Mouse (Mus musculus) fat pad, adult 2 months (tissue): ENCODE results near the gene Clgn.
A peak's percentile ranks its signal among the peaks of the same experiment; 100 is the strongest.
"Not testable (repeated sequence)": the region's sequence is repeated elsewhere in the genome, so short reads cannot be mapped to it uniquely, and the experiment has no call there.

Source experiments
- DNase-seq: peaks from one replicate; pipeline ENCODE4 v3.0.0-alpha.2; 2011; ENCODE audit warnings: low read depth, low spot score; ENCODE audit errors: extremely low read depth

Gene Clgn

DNA sequence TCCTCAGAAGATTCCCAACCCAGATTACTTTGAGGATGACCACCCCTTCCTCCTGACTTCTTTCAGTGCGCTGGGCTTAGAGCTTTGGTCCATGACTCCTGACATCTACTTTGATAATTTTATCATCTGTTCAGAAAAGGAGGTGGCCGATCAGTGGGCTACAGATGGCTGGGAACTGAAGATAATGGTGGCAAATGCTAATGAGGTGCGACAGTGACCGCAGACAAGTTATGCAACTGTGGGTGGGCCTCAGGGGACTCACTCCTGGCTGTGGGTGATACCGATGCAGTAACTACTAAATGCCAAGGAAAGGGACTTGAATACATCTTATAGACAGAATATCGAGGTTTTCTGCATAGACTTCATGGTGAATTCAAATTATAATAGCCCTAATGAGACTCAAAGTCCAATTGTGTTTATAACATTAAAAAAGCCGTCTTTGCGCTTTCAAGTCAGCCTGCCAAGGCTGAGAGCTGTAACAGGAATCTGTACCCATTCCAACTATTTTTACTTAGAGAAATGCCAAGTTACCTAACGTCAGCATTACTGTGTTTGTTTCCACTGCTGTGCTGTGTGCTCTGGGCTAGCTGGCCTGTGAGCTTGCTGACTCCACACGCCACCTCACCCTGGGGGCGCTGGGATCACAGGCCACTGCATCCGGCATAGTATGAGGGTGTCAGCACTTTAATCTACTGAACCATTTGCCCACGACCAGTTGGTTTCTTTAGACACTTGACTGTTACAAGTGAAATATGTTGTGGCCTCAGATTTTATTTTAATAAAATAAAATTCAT lies 33.6 kb downstream of the Clgn start:
- DNase-seq = no peak

GRCm38 (mm10) chr8:83425202-83425601 lies 35.5 kb downstream of the Clgn start:
- DNase-seq = no peak

DNA sequence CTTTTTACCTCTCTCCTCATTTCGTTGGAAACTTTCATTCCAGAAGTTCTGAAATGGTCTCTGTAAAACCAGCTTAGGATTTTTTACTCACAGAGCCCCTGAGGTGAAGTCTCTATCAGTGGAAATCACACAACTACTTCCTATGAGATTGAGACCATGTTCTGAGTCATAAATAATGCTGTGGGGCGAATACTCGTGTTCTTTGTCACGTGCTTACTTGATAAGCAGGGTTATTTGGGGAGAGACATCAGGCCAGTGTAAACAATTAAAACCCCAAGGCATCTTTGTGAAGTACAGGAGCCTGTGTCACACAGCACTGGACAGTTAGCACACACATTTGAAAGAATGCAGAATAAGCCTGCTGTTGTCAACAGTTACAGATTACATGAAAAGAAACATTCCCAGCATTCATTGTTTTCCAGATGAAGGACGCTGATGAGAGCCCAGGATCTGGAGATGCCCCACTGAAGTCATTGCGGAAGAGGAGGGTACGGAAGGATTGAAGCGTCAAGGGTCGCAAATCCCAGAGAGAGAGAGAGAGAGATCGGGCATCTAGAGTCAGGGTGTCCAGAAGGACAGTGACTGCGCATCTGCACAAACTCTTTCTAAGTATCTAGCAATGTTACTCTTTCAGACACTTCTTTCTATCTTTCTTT lies 36.6 kb downstream of the Clgn start:
- DNase-seq = no peak

GRCm38 (mm10) chr8:83426949-83427348 lies 37.3 kb downstream of the Clgn start:
- DNase-seq = no peak

GRCm38 (mm10) chr8:83428621-83429020 lies 39.0 kb downstream of the Clgn start:
- not testable (repeated sequence) for DNase-seq

DNA sequence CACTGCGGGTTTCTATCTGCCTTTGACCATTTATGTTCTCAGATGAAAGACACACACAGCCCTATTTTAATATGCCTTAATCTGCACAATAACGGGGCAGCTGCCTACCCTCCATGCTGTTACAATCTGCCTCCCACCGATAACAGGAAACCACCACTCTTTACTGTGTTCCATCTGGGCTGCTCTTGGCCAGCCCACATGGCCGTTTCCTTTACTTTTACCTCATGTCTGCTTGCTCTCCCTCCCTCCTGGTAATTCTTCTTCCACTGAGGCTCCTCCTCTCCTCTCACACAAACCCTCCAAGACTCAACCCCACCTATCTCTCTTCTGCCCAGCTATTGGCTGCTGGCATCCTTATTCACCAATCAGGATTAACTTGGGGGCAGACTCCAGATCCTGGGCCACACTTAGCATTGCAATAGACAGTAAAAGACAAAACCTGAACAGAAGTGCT lies 39.4 kb downstream of the Clgn start:
- DNase-seq = no peak

DNA sequence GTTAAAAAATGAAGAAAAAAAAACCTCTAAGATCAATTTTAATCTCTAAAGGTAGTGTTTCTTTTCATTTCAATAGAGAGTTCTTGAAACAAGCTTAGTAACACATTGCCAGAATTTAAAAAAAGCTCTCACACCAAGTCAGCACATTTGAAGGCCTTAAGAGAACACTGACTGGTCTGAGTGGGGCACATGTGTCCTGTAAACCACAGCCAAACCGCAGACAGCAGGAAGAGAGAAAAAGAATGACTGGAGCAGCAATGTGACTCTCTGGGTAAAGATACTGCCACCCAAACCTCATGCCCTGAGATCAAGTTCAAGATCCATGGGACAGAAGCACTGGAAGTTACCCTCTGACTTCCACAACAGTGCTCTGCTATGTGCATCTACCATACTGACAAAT lies 47.4 kb downstream of the Clgn start:
- no peak for DNase-seq

GRCm38 (mm10) chr8:83441656-83442242 lies 52.1 kb downstream of the Clgn start:
- DNase-seq = no peak

DNA sequence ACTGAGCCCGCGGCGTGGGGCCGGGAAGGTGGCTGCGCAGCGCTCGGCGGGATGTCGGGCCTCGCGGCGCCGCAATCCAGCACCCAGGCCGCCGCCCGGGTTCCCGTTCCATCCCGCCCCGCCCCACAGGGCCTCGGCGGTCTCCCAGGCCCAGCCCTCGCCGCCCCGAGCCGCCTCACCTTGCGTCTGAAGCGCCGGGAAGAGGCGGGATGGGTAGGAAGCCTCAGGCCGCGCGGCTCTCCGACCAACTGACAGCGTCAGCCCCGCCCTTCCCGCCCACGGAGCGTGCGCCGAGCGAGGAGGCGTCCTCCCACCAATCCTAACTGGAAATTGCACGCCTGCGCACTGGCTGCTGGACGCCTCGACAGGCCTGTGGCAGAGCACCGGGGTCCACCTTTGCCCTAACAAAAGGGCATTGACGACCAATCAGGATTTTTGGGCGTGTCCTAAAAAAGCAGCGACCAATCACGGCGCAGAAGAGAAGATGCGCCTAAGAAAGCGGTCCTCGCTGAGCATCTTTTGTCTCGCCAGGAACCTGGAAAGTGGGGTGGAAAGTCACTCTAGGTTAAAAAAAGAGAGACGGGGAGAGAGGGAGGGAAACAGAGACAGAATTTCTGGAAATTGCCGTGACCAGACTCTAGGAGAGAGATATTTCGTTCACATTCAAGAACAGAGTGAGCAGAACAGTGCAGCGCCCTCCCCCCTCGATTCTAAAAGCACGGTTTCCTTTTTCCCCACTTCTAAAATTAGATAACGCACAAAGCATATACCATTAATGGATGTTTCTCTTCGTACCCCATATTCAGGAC lies 52.8 kb downstream of the Clgn start:
- peak; percentile 57 for DNase-seq

DNA sequence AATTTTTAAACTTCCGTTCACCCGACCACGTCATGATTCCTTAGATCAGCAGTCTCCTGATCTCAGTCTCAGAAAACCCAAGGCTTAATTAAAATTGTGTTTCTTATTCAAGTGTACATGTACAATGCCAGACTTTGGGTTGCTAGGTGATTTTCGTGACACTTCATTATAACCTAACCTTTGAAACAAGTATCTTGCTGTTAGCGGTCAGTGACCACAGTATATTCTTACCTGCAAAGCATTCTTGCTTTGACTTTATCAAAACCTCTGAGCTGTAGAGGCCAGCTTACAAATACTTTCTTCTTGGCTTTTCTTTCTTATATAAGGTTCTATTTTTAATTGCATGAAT lies 53.4 kb downstream of the Clgn start:
- DNase-seq = no peak

- DNase-seq = no peak
Measured at GRCm38 (mm10) chr8:83449960-83450359, 60.3 kb downstream of the Clgn start.

GRCm38 (mm10) chr8:83451056-83451455 lies 61.4 kb downstream of the Clgn start:
- no peak for DNase-seq

- DNase-seq = no peak
Measured at GRCm38 (mm10) chr8:83457121-83457520, 67.5 kb downstream of the Clgn start.

- no peak for DNase-seq
Measured at GRCm38 (mm10) chr8:83458222-83458621, 68.6 kb downstream of the Clgn start, which contains the start of gene Scoc. Gene Scoc (minus strand): TSS chr8:83458391.

DNA sequence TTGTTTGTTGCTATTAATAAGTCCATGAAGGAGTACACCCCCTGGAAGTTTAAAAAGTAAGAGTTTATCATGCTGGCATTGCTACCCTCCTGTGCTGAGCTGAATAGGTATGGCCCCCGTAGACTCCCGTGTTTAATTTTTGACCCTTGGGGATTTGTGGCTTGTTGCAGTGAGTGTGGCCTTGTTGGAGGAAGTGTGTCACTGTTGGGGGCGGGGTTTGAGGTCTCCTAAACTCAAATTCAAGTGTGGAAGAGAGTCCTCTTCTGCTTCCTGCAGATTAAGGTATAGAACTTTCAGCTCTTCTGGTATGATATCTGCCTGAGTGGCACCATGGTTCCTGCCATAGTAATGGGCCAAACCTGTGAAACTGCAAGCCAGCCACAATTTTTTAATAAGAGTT lies 69.9 kb downstream of the Clgn start:
- DNase-seq = no peak
